Mouse (Mus musculus) CD8-positive naive resting alpha-beta T cell, adult 2 months (primary cell): ENCODE data around the gene Atad2b.

Experiments used
- DNase-seq, 2 experiments: peaks; one replicate each; pipeline ENCODE4 v3.0.0; 2022; ENCODE audit warnings: low read depth in 2 of 2, low spot score in 2 of 2

The Atad2b gene

DNA sequence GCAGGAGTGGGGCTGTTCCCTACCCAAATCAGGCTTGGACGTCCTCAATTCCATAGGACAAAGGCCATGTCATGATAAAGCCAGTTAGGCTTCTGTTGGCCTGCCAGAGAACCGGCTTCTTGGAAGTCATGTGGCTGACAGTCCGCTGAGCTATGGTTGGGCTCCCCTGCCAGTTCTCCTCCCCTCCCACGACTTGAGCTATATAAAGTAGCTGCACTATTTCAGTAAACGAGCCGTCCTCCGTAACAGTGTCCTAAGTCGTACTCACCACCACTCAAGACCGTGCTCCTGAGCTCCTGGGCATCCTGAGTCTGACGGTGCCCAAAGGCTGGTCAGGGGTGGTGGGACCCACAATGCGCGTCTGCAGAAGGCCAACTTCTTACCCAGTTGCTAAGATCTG is 156.0 kb downstream of the Atad2b start:
- no peak for DNase-seq

DNA sequence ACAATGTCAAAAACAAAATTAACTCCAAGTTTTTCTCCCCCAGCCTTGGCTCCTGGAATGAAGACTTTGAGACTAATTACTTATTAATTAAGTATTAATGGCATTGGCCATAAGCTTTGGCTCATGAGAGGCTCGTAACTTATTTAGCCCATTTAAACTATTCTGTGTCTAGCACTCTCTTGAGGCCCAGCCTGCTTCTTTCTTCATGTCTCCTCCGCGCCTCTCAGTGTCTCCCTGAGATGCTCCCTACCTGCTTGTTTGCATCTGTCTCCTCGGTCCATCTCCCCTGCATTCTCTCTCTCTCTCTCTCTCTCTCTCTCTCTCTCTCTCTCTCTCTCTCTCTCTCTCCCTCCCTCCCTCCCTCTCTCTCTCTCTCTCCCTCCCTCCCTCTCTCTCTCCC is 164.3 kb downstream of the Atad2b start:
- no peak for DNase-seq

DNA sequence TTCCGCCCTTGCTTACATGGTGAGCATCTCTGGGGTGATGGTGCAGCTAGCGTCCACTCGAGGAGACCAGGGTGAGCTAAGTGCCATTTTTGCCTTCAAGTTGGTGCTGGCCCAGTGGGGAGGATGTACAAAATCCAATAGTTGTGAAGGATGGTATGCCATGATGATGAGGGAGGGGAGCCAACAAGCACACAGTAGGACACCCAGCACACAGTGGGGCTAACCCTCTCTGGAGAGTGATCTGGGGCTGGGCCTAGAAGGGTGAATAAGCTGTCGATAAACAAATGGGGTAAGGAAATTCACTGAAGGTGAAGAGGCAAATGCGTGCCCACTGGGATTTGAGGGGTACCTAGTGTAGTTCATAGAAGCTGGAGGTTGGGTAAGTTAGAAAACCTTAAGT is 167.6 kb downstream of the Atad2b start:
- DNase-seq = no peak

DNA sequence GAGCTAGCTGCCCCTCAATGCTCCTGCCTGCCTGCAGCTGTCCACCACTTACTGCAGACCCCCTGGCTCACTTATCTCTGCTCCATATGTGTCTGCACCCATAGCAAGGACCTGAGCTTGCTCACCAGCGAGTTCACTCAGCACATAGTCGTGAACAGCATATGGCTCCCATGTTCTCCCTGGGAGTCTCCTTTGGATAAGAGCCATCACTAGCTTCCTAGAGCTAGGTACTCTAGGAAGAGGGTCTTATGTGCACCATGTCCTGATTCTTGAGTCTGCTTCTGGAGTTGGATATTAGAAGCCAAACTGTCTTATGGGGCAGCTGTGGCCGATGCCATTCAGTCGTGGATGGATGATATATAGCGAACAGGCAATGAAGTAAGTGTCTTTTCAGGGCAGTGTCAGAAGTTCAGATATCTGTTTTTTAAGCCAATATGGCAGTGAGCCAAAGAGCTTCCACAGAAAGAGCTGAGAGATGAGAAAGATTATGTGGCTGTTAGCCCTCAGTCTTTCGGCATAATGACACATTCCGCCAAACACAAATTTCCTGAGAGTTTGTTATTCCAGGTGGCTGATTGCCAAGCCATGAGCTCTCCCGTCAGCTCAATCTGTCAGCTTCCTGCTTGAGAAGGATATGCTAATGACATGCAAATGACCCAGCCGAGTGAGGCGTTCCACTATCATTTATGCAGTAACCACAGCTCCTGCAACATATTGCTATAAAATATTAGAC is 170.8 kb downstream of the Atad2b start:
- DNase-seq = no peak

DNA sequence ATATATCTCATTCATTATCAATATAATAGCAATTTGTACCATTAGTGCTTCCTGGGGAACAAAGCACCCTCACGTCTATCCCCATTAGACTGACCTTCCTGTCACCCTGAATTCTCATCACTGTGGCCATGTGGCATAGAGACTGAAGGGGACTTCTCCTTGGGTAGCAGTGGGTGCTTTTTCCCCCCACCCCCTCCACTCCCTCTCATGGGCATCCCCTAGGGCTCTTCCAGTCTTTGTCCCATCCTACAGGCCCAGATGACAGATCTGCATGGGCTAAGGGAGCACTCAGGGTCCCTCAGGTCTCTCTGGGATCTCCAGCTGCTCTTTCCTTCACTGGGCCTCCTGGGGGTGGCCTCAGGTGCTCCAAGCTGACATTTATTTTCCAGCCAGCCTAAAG is 171.5 kb downstream of the Atad2b start:
- DNase-seq = no peak
